Mouse (Mus musculus) embryo, embryonic 10.5 days (tissue): ENCODE results near the gene Cldn4.

Experiments
- DNase-seq: peaks from one replicate; pipeline ENCODE4 v3.0.0-alpha.2; 2015; ENCODE audit warnings: low spot score

The Cldn4 gene

DNA sequence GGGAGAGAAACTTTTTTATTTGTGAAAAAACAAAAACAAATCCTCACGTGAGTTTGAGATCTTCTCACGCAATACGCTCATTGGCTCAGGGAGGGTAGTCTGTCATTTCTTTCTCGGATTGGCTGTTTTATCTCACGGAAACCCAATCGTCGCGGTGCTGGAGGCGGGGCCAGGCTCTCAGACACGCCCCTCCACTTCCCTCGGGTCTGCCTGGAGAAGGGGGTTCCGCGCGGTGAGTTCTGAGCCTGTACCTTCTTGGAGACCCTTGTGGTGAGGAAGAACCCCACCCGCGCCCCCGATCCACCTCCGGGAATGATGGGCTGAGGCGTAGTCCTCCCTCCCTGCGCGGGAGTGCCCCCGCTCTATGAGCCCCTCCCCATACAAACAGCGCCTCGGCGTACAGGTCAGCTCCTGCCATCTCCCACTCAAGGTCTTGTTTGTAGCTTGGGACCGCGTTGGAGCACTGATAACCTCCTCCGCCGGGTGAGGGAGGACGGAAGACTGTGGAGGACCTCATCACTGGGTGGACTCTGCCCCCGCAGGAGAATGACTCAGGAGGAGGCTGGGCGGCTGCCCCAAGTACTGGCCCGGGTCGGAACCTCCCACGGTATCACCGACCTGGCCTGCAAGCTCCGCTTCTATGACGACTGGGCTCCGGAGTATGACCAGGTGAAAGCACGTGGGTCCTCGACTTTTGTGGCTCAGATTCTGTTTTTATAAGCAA, 14.4 kb downstream of the Cldn4 start, which contains the start of gene Mettl27:
Gene Mettl27, plus strand, starts transcription at position 190 of the 724 bp plus-strand sequence.
- DNase-seq, result peak; percentile 94

DNA sequence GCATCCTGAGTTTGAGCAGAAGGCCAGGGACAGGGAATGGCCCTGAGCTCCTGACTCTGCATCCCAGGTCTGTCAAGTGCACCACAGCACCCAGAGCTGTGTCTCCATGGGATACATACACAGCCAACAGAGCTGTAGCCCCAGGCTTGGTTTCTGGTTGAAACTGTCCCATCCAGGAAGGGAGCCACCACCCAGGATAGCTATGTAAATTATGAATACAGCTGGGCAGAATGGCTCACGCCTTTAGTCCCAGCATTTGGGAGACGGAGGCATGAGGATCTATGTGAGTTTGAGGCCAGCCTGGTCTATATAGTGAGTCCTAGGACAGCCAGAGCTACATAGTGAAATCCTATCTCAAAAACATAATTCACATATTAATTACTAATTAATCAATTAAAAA, 16.7 kb downstream of the Cldn4 start:
- no peak for DNase-seq

DNA sequence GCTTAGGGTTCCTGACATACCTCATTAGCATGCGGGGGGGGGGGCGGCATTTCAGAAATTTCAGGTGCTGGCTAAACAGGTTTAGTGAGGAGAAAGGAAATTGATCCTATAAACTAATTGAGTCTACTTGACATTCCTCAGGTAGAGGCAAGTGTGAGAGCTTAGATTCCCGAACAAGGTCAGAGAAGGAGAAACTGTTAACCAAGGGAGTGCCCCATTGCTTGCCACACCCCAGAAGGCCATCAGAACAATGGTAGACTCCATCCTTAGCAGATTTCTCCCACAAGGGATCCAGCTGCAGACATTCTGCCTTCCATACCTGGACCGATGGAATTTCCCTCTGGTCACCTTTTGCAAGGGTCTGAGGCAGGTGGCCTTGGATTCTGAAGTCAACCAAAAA, 20.0 kb downstream of the Cldn4 start:
- DNase-seq, result no peak

DNA sequence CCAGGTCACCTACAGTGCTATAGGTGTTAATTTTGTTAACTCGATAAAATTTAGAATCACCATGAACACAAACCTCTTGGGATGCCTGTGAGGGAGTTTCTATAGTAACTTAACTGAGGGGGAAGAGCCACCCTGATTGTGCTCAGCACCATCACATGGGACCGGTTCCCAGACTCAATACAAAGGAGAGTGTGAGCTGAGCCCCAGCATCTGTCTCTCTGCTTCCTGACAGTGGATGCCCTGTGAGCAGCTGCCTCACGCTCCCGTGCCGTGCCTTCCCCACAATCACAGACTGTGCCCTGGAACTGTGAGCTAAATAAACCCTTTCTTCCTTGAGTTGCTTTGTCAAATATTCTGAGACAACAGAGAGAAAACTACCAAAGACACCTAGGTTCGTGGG, 23.6 kb downstream of the Cldn4 start:
- DNase-seq, result no peak

DNA sequence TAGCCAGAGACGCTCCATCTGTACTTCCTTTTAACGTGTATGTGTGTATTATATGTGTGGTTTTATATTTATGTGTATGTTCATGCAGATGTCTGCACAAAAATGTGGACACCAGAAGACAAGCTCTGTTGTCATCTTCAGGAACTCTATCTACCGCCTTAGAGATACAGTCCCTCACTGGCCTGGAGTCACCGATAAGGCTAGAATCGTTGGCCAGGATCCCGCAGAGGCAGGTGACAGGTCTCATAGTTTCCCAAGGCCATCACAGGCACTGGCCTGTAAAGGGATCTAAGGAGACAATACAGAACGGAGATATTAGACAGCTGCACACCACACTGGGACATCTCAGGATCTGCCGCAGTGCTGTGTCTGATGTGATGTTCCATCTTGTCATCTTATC, 25.6 kb downstream of the Cldn4 start:
- no peak for DNase-seq

DNA sequence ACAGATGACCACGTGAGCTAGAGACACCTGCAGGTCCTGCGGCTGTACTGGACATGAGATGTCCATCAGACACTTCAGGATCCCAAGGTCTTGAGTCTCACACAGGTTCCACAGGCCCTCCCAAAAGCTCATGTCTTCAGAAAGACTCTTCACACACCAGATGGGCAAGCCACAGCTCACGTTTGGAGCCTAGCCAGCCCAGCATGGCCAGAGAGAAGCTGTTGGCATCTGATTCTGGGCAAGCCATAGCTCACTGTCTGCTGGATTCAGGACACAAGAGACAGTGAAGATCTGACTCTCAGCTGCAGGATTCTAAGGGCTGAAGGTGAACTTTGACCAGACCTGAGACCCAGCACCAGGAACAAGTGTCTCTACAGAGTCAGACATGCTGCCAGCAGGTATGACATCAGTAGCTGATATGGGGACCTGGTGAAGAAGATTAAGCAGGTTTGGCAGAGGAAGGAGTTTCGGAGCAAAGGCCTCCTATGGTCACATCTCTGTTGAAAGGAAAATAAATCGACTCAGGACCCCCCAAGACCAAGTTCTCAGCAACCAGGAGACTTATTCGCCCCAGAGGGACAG, 26.5 kb downstream of the Cldn4 start:
- DNase-seq, result no peak

DNA sequence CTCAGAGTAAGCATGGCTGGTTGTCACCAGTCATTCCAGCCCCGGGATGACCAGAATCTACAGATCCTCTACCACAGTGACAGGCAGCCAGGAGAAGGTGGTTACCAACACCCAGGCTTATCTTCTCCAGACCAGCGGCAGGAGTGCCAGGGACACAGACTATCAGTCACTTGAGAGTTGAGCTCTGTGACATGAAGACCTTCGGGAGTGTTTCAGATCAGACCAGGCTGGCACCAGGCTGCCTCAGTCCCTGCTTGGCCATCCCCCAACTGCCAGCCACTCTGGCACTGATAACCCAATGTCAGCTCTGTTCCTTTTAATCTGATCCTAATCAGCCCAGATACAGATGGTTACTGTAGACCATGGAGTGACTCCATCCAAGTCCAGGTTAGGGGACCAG, 27.6 kb downstream of the Cldn4 start:
- DNase-seq, result no peak

DNA sequence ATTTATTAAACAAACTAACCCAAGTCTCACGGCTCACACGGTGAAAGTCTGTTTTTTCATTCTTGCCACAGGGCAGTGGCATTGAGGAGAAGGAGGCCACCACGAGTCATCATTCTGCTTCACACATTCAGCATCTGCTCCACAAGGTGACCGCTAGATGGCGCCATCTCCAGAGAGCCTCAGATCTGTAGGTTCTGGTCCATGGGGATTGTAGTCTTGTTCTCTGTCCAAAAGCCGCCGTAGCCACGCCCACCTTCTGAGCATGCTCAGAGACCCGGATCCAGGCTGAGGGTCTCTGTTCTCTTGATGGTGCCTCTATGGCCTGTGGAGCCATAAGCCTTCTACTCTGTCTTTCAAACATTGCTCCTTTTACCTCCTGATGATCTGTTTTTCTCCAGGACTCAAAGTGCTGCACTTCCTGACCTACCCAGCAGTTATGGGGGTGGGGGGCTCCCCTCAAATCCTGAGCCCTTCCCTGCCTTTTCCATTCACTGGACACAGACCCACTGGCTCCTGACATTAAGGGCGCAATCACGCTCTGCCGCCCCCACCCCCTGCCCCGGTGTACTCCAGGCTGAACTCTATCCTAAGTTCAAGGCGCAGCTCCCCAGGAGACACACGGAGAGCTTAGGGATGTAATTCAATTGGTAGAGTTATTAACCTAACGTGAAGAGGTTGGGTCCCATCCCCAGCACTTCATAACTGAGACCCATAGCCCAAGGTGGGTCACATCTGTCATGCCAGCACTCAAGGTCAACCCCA, 28.5 kb downstream of the Cldn4 start:
- peak; percentile 71 for DNase-seq

DNA sequence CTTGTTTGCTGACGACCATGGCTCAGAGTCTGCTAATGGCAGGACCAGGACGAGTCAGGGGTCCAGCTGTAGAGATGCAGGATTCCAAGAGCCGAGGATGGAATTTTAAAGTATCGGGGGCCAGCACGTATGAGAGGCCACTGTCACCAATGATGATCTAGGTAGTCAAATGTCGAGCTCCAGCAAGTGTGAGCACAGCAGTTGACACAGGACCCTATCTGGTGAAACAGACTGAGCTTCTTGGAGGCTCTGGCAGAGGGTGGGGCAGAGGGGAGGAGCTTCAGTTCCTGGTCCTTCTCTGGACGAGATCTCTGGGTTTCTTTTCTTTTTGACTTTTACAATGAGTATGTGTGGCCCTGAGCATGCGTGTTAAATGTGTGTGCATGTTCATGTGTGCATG, 31.4 kb downstream of the Cldn4 start, which contains the start of gene Cldn13:
Gene Cldn13, minus strand, starts transcription at position 216 of the 400 bp plus-strand sequence.
- no peak for DNase-seq

DNA sequence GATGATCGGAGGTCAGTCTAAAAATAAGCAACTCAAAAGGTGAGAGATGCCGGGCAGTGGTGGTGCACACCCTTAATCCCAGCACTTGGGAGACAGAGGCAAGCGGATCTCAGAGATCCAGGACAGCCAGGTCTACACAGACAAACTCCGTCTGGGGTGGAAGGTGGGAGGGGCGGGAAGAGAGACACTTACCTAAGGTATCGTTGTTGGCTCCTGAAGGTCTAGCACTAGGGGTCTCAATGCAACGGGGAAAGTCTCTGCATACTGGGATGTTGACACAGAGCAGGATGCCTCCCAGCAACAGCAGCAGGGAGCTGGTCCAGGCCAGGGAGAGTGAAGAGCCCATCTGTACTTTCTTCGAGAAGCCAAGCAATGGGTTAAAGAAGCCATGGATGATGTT, 32.2 kb downstream of the Cldn4 start:
- no peak for DNase-seq

DNA sequence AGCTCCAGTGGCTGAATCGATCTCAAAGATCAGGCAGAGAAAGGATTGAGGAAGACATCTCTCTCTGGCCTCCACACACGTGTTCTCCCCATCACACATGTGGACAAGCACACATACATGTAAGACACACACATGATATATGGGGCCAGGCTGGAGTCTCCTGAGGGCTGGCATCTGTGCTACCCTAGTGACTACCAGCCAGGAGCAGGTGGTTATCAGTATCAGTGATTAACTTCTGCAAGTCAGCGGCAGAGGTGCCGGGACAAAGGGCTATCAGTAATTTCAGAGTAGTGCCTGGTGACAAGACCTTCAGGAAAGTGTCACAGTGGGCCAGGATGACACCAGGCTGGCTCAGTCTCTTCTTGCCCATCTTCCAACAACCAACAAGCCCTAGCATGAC, 33.0 kb downstream of the Cldn4 start:
- no peak for DNase-seq

DNA sequence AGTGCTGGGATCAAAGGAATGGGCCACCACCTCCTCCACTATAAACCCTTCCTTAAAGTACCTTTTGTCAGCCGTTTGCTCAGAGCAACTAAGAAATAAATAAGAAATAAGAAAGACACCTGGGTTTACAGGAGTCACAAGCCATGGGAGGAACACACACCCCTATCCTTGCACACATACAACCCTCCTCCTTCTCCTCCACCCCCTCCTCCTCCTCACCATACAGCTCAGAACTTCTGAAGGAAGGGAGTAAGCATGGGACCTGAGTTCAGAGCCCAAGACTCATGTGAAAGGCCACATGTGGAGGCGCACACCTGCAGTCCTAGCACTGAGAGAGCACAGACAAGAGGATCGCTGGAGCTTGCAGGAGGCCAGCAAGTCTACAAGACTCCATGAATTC, 33.4 kb downstream of the Cldn4 start:
- no peak for DNase-seq

DNA sequence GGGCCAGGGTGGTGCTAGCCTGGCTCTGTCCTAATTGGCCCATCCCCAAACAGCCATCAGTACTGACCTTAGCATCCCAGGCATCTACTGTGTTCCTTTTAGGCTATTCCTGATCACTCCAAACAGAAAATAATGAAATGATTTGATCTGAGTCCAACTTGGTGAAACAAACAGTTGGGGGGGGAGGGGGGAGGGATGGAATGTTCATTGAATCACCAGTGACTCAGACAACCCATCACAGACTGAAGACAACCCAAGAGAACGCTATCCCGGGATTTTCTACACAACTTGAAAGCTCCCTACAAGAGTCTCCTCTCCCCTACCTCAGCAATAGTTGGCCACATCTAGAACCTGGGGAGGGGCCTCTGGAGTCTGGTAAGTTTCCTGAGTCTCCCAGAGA, 34.8 kb downstream of the Cldn4 start:
- DNase-seq, result no peak

DNA sequence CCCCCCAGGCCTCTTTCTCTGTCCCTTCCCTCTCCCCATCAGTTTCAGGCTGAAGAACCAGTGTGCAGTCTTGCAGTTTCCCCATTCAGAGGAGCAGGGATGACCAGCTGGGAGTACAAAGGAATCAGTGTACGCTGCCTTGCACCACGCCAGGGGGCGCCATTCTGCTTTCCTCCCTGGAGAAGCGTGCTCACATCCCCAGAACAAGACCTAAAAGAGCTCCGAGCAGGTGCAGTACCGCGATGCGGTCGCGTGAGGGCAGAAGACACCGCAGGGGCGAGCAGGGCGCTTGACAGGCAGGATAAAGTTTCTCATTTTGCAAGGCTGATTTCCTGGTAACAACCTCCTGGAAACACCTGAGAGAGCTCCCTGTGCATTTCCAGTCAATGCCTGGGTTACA, 39.6 kb downstream of the Cldn4 start:
- DNase-seq, result peak; percentile 94

DNA sequence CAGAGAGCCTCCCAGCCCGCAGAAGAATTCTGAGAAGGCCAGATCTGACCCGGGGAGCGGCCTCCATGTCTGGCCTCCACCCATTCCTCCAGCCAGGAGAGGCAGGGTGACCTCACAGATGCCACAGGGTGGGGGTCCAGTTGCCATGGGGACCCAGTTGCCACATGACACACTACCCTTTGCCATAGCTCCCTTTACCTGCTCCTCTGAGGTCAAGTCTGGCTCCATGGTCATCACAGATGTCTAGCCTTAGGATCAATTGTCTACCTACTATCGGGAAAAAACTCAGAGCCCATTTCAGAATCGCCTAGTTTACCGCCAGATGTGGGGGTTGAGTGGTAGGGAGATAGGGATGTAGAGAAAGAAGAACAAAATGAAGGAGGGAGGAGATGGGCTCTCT, 40.1 kb downstream of the Cldn4 start, which contains the start of gene Tmem270:
Gene Tmem270, minus strand, starts transcription at position 101 of the 400 bp plus-strand sequence.
- DNase-seq, result no peak

DNA sequence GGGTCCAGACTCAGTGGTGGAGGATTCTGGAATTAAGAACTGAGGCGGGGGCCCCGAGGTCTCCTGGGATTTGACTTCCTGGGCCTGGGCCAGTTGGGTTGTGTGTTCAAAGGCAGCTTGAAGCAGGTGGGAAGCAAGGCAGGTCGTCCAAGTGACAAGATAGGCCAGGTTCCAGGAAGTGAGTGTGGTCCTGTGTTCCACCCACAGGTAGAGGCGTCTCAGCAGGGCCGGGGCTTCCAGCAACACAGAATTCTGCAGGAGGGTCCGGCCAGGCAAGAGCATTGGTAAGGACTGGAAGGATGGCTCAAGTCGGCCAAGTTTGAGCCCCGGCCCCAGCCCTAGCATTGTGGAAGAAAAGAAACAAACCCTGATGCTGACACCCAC, 45.1 kb downstream of the Cldn4 start:
- DNase-seq, result no peak

DNA sequence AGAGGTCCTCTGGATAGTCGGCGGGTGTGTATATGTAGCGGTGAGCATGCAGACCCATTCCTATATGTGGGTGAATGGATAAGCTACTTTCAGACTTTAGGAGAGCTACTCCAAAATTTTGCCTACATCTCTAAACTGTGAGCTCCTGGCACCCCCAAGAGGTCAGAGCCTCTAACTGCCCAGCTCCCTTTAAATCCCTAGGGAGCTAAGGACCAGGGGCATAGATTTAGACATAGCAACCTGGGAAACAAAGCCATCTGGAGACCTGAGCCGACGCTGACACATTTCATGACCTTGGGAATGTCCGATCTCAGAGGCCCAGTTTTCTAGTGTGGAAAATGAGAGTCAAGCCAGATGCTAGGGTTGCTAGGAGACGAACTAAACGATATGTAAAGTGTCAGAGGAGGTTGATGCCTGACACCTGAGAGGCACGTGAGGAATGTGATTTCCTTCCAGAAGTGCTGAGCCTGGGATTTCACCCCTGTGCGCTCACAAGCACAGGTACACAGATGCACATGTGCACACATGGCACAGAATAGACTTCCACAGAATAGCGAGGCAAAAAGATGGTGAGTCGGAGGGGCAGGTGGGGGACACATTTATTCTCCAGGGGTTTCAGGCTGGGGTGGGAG, 45.6 kb downstream of the Cldn4 start:
- peak; percentile 75 for DNase-seq

DNA sequence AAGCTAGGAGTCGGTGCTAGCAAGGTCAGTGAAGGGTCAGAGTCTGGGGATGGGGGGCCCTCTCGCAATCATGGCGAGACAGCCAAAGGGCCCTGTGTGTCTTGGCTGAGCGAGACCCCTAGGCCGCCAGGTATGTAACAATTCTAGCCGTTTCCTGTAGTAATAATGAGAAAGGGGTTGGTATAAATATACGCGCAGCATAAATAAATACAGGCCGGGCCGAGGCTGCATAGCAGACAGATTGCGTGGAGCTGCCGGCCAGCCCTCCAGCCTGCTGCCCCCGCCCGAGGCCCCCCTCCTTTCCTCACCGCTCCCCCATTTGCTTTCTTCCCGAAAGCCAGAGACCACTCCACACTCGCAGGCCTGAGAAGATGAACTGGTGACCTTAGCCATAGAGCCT, 49.1 kb downstream of the Cldn4 start:
- DNase-seq, result no peak

DNA sequence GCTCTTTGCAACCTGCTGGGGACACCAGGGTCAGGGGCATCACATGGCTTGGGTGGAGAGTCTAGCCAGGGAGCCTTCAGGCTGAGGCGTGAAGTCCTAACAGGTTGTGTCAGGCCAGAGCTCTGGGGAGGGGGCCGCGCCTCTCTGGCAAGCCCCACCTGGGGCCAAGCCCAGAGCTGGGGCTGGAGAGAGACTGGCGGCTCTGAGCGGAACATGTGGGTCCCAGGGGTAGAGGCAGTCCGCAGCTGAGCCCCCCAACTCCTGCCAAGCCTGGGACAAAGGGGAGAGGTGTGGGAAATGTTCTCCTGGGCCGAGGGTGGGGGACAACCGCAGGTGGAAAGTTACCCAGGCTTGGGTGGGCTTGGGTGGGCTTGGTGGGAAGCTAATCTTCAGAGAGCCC, 49.8 kb downstream of the Cldn4 start:
- DNase-seq, result no peak

DNA sequence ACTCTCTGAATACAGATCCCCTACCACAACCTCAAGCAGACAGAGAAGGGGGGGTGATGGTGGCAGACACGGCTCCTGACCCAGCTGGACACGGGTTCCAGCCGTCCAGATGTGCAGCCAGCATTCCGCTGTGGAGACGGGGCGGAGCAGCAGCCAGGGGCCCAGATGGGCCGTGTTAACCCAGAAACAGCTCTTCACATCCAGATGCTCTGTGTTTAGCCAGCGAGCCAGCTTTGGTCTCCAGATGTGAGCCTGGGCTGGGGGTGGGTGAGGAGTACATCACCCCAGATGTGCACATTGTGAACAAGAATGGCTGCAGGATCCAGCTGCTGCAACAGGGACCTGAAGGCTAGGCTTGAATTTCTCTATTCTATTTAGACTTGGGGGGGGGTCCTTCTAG, 51.4 kb downstream of the Cldn4 start:
- peak; percentile 57 for DNase-seq
